Mouse (Mus musculus) natural killer cell, adult 2 months (primary cell): ENCODE results near the gene Gm20388.

Experiments
- DNase-seq, 2 experiments: peaks; one replicate each; pipeline ENCODE4 v3.0.0; 2022; ENCODE audit warnings: low spot score in 2 of 2

The Gm20388 gene

GRCm38 (mm10) chr8:122966638-122967037 is 3056.0 kb downstream of the Gm20388 start:
- no peak for DNase-seq

- no peak for DNase-seq
Observed at GRCm38 (mm10) chr8:122968145-122968544, 3057.5 kb downstream of the Gm20388 start.

DNA sequence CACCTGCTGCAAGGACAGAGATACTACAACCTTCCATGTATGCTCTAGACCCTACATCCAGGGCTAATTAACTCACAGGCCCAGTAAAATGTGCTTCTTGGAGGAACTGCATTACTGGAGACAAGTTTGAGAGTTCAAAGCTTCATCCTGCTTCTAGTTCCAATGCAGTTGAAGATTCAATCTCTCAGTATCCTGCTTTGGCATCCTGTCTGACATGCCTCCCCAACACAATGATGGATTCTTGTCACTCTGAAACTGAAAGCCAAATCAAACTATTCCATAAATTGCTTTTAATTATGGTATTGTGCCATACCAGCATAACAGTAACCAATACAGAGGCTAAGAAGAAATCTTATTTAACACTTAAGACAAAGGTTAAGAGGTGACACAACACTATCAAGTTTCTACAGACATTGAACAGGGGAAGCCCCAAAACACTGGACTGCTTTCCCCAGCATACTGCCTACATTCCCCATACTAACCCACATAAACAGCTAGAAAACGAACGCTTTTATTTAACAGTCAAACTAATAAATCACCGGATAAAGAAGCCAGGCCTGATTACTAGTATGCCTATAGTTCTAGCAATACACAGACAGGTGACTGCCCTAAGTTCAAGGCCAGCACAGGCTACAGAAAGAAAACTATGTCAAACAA is 3059.5 kb downstream of the Gm20388 start:
- no peak for DNase-seq

DNA sequence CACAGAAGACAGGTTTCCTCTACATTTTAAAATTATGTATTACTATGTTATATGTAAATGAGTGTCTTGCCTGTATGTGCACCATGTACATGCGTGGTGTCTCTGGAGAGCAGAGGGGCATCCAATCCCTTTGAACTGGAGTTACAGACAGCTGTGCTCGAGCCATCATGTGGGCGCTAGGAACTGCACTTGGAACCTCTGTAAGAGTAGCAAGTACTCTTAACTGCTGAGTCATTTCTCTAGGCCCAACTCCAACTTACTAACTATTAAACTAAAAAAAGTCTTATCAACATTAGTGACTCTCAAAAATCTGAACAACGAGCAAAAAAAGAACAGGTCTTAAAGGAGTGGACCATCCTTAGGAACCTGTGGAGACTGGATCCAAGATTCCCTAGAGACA is 3065.4 kb downstream of the Gm20388 start:
- DNase-seq, result no peak

DNA sequence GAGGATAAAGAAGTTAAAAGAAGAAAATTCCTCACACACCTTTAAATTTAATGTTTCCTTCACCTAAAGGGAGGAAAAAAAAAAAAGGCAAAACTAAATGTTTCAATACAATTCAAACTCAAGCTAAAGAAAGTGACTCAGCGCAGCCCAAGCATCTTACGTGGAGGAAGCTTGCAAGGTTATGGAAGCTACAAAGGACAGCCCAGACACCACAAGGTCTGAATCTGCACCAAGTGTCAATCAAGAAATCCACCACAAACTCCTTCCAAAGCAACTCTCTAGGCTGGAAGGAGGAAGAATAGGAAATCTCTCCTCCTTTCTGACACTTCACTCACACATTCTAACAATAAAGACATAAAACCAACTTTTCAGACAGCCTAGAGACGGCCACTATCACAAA is 3068.8 kb downstream of the Gm20388 start:
- no peak for DNase-seq

DNA sequence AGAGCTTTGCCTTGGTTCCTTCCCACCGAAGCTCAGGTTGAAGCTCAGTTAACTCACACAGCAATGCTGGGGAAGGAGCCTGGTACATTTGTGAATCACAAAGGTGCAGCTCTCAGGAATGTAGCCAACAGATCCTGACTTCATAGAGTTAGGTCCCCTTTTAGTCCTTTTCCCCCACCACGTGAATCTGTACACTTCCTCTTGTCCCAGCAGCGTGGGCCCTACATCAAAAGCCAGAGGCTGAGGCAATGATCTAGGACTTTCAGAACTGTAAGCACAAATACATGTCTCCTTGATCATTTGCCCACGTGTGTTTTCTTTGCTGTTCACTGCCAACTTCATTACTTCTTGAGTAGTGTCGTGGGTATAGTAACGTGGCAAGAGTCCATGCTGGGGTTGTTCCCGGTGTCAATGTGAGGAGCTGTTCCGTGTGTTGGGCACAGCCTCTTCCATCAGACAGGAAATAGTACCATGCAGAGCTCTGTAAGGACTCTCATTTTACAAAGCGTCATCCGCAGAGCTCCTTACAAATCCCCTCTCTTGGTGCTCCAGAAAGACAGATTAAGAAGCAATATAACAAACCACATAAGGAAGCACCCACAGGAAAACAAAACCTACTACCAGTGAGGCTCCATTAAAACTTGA is 3069.3 kb downstream of the Gm20388 start:
- no peak for DNase-seq

- no peak for DNase-seq
Observed at GRCm38 (mm10) chr8:122981646-122982045, 3071.0 kb downstream of the Gm20388 start.

GRCm38 (mm10) chr8:122983178-122983942 is 3072.7 kb downstream of the Gm20388 start:
- DNase-seq, result peak; percentile 37 to 38

DNA sequence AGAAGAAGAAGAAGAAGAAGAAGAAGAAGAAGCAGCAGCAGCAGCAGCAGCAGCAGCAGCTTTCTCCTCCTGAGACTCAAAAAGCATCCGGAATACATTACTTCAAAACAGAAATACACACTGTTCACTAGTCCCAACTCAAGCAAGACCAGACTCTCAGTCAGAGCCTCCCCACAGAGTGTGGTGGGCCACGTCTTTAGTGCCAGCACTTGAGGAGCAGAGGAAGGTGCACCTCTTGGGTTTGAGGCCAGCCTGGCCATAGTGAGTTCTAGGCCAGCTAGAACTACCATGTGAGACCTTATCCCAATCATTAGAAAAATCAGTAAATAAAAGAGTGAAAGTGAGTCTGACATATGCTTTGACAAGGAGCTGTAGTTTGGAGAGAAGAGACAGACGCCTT is 3073.5 kb downstream of the Gm20388 start:
- DNase-seq, result no peak

GRCm38 (mm10) chr8:122986501-122987184 is 3076.0 kb downstream of the Gm20388 start:
- no peak for DNase-seq

DNA sequence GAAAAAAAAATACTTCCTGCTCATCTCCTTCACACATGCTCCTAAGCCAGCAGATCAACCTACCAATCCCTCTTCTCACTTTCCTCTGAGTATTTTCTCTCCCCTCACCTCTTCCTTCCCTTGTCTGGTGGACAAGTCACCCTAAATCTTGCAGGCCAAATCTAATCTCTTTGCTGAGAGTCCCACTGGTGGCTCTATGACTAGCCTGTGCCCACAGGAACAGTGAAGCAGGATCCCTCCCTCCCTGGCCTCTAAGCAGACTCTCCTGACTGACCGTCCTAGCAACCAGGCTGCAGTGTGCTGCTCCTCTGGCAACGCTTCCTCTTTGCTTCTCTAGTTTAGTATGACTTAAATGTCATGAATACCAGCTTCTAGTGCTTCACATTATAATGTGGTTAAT is 3076.6 kb downstream of the Gm20388 start:
- DNase-seq, result no peak

DNA sequence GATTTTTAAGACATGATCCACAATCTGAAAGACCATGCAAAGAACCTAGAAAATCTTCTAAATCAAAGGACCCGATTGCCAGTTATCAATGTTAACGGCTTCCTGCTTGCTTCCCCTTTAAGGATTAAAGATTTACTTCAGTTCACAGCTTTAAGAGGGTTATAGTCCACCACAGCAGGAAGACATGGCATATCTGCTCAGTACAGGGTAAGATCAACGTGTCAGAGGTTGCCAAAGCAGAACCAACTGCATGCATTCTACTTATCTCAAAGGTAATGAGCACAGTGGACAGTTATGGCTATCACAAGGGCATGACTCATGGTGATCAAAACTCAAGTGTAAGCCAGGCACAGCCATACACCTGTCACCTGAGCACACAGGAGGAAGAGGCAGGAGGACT is 3078.3 kb downstream of the Gm20388 start:
- peak; percentile 43 to 61 for DNase-seq

GRCm38 (mm10) chr8:122989976-122990375 is 3079.3 kb downstream of the Gm20388 start:
- peak in 1 of 2 experiments; percentile 23 for DNase-seq

DNA sequence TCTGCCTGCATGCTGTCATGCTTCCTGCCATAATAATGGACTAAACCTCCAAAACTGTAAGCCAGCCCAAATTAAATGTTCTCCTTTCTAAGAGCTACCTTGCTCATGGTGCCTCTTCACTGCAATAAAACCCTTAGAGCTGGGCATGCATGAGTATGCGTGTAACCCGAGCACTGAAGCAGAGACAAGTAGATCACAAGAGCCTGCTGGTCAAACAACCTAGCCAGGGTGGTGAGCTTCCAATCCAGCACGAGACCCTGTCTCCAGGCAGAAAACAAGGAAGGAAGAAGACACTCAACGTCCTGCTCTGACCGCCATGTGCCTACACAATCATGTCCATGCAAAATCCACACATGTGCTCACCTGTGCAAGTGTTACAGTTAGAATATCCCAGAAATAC is 3080.7 kb downstream of the Gm20388 start:
- no peak for DNase-seq

DNA sequence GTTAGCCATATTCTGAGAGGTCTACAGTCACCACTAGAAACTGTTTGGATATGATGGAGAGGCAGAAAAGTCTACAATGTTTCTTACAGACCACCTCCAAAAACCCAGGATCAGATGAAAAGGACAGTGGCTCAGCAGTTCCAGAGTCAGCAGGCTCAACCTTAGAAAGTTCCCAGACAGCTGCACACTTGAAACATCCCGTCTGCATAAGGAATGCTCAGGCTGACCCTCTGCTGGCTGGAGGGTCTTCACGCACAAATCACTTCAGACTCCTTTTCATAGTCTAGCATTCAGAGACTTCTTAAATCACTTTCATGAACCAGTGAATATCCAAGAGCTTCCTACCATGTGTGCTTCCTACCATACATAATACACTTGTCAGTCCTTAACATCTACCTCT is 3081.7 kb downstream of the Gm20388 start:
- no peak for DNase-seq

GRCm38 (mm10) chr8:122993031-122993430 is 3082.4 kb downstream of the Gm20388 start:
- no peak for DNase-seq

GRCm38 (mm10) chr8:122993740-122994139 is 3083.1 kb downstream of the Gm20388 start:
- no peak for DNase-seq

DNA sequence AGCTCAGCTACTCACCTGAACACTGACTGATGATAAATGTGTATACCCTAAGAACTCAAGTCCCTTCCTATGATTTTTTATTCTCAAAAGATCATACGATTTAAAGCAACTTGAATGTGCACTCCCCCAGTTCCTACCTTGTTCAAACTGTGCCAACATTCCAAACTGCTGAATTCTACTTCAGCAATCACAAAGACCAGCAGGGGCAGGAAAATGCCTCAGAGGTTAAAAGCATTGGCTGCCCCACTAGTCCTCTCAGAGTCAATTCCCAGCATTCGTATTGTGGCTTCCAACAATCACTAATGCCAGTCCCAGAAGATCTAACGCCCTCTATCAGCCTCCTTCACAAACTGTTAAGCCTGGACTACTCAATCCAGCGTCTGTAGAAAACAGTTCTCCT is 3087.3 kb downstream of the Gm20388 start:
- no peak for DNase-seq

- peak; percentile 31 to 47 for DNase-seq
Observed at GRCm38 (mm10) chr8:123000311-123000710, 3089.7 kb downstream of the Gm20388 start.

DNA sequence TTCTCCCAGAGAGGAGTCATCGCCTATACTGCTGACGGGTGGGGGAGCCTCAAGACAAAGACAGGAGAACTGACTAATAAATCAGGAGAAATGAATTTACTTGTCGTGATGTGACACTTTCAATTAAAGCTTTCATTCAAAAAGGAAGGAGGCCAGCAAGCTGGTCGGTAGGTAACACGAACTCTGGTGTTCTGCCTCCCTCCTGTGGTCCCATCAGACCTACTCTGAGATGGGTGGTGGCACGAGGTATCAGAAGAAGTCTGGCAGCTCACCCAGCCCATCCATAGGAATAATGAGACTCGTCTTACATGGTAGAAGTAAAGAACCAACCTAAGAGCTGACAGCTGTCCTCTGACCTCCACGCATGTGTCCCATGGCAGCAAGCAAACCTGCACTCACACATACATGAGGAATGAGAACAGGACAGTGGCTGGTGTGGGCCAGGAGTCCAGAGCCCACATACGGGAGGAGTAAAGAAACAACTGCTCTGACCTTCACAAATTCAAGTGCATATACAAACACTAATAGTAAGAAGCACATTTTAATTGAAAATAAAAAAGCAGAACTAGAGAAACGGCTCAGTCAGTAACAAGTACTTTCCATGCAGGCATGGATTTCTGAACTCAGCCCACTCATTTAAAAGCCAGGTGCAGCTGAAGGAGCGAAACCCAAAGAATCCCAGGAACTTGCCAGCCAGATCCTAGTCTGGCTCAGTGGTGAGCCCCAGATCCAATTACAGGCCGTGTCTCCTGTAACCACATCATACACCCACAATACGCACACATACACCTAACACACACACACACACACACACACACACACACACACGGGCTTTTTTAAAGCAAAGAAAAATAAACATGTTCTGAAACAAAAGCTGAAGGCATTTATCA is 3093.6 kb downstream of the Gm20388 start:
- DNase-seq, result no peak

DNA sequence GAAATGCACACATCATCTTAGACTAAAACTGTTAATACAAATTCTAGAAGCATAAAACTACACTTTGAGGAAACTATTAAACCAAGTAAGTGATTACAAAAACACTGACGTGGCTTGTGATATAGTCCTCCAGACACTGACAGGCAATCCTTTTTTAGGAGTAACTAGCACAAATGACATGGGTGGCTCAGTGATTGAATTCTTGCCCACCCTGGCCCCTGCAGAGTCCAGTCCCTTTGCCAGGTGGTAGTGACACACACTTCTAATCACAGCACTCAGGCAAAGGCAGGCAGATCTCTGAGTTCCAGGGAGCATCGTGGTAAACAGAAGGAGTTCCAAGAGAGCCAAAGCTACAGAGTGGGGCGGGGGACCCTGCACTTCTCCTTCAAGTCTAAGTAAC is 3094.7 kb downstream of the Gm20388 start:
- no peak for DNase-seq
